Mouse (Mus musculus) neutrophil, adult 65 days (primary cell): ENCODE results near the gene Tars. TPM values are rescaled to one million over a fixed set of nuclear protein-coding genes. Genes with fewer than 3 reads are reported as not detected.

Experiments
- total RNA-seq: library from RNA; stranded (reverse); gene quantifications from 2 replicates; pipeline ENCODE4 v1.2.4, GENCODE M21; 2023

Gene Tars
- 19.5 and 22.1 TPM in 2 replicates for total RNA-seq

GRCm38 (mm10) chr15:11399356-11400067 lies at the start of gene Tars:
TSS of gene Tars (minus strand) at chr15:11399665.

